Mouse (Mus musculus): ENCODE data around the gene Nell1. TPM values are rescaled to one million over a fixed set of nuclear protein-coding genes. Genes with fewer than 3 reads are reported as not detected.
"Not testable (repeated sequence)": the region's sequence is repeated elsewhere in the genome, so short reads cannot be mapped to it uniquely, and the experiment has no call there.

Gene Nell1
- 0.14 TPM in 1 of 2 replicates, not detected in the other for polyA plus RNA-seq (2015; fragmentation: Nextera tagmentation; extraction: Ambion mirVana)

GRCm38 (mm10) chr7:49974841-49975440 lies at the start of gene Nell1:
TSS of gene Nell1 (plus strand) at chr7:49974864.
- under 1% methylated on average over 52 of the region's 52 CpGs for WGBS (ENCODE audit: insufficient replicate concordance)
- peak within 1 kb of the TSS; percentile 32 for H3K4me2 ChIP-seq
- no peaks in the 10 kb centered on the region for H3K36me3 ChIP-seq (replicated peaks)
- ATAC-seq (ENCODE audit: insufficient read depth), result no peak
- no peaks in the 10 kb centered on the region for H3K9me3 ChIP-seq (replicated peaks)
- H3K27ac ChIP-seq (replicated peaks), result no peak within 1 kb of the TSS
- H3K4me1 ChIP-seq (replicated peaks), result no peaks in the 10 kb centered on the region
- H3K9ac ChIP-seq, result no peak within 1 kb of the TSS
- peak within 1 kb of the TSS; percentile 8; the same call in 1 of the 2 replicates for H3K4me3 ChIP-seq (replicated peaks)
- H3K27me3 ChIP-seq, result peaks cover 60% of the 10 kb centered on the region

- Histone ChIP-seq H3K27ac (replicated peaks) (no peak overlapping the region), H3K4me2 (no peak overlapping the region), H3K27me3 (no peaks in the 10 kb centered on the region), H3K9me3 (replicated peaks) (no peaks in the 10 kb centered on the region), H3K4me3 (replicated peaks) (no peak overlapping the region), H3K9ac (no peak overlapping the region), H3K36me3 (replicated peaks) (no peaks in the 10 kb centered on the region), H3K4me1 (replicated peaks) (no peaks in the 10 kb centered on the region)
- ATAC-seq (ENCODE audit: insufficient read depth), result no peak
- WGBS (ENCODE audit: insufficient replicate concordance), result 38% methylated on average over 3 of the region's 3 CpGs
Measured at GRCm38 (mm10) chr7:49928571-49928970, 46.1 kb upstream of the Nell1 start.

- ATAC-seq (ENCODE audit: insufficient read depth), result no peak
- Histone ChIP-seq H3K36me3 (replicated peaks) (no peaks in the 10 kb centered on the region), H3K4me3 (replicated peaks) (no peak overlapping the region), H3K27me3 (no peaks in the 10 kb centered on the region), H3K27ac (replicated peaks) (no peak overlapping the region), H3K4me2 (no peak overlapping the region), H3K9me3 (replicated peaks) (no peaks in the 10 kb centered on the region), H3K4me1 (replicated peaks) (no peaks in the 10 kb centered on the region), H3K9ac (no peak overlapping the region)
- 67% methylated on average over 4 of the region's 4 CpGs for WGBS (ENCODE audit: insufficient replicate concordance)
Measured at GRCm38 (mm10) chr7:49929999-49930398, 44.7 kb upstream of the Nell1 start.

- not testable (repeated sequence) for H3K36me3 ChIP-seq (replicated peaks); H3K27ac ChIP-seq (replicated peaks); ATAC-seq (ENCODE audit: insufficient read depth); H3K4me3 ChIP-seq (replicated peaks); H3K27me3 ChIP-seq; H3K4me2 ChIP-seq; H3K9ac ChIP-seq; H3K9me3 ChIP-seq (replicated peaks); H3K4me1 ChIP-seq (replicated peaks)
- WGBS (ENCODE audit: insufficient replicate concordance), result 60% methylated on average over 14 of the region's 14 CpGs
Measured at GRCm38 (mm10) chr7:49933386-49934115, 41.1 kb upstream of the Nell1 start.

GRCm38 (mm10) chr7:49936821-49937220 lies 37.8 kb upstream of the Nell1 start:
- H3K4me3 ChIP-seq (replicated peaks), result no peak overlapping the region
- H3K27ac ChIP-seq (replicated peaks), result no peak overlapping the region
- ATAC-seq (ENCODE audit: insufficient read depth), result no peak
- H3K9me3 ChIP-seq (replicated peaks), result no peaks in the 10 kb centered on the region
- no peaks in the 10 kb centered on the region for H3K27me3 ChIP-seq
- H3K36me3 ChIP-seq (replicated peaks), result no peaks in the 10 kb centered on the region
- H3K4me1 ChIP-seq (replicated peaks), result no peaks in the 10 kb centered on the region
- 59% methylated on average over 3 of the region's 3 CpGs for WGBS (ENCODE audit: insufficient replicate concordance)
- H3K4me2 ChIP-seq, result no peak overlapping the region
- H3K9ac ChIP-seq, result no peak overlapping the region

GRCm38 (mm10) chr7:49942023-49942422 lies 32.6 kb upstream of the Nell1 start:
- Histone ChIP-seq H3K9me3 (replicated peaks) (no peaks in the 10 kb centered on the region), H3K27ac (replicated peaks) (no peak overlapping the region), H3K4me1 (replicated peaks) (no peaks in the 10 kb centered on the region), H3K4me3 (replicated peaks) (no peak overlapping the region), H3K4me2 (no peak overlapping the region), H3K36me3 (replicated peaks) (no peaks in the 10 kb centered on the region), H3K27me3 (no peaks in the 10 kb centered on the region), H3K9ac (no peak overlapping the region)
- 47% methylated on average over 3 of the region's 3 CpGs for WGBS (ENCODE audit: insufficient replicate concordance)
- no peak for ATAC-seq (ENCODE audit: insufficient read depth)

GRCm38 (mm10) chr7:49942490-49942889 lies 32.2 kb upstream of the Nell1 start:
- no peaks in the 10 kb centered on the region for H3K4me1 ChIP-seq (replicated peaks)
- H3K4me2 ChIP-seq, result no peak overlapping the region
- no peak for ATAC-seq (ENCODE audit: insufficient read depth)
- no peaks in the 10 kb centered on the region for H3K9me3 ChIP-seq (replicated peaks)
- no peak overlapping the region for H3K9ac ChIP-seq
- no peak overlapping the region for H3K4me3 ChIP-seq (replicated peaks)
- no peak overlapping the region for H3K27ac ChIP-seq (replicated peaks)
- H3K36me3 ChIP-seq (replicated peaks), result no peaks in the 10 kb centered on the region
- WGBS (ENCODE audit: insufficient replicate concordance), result 48% methylated on average over 5 of the region's 5 CpGs
- H3K27me3 ChIP-seq, result no peaks in the 10 kb centered on the region

- Histone ChIP-seq H3K4me1 (replicated peaks) (no peaks in the 10 kb centered on the region), H3K27ac (replicated peaks) (no peak overlapping the region), H3K36me3 (replicated peaks) (no peaks in the 10 kb centered on the region), H3K4me2 (no peak overlapping the region), H3K9ac (no peak overlapping the region), H3K27me3 (no peaks in the 10 kb centered on the region), H3K9me3 (replicated peaks) (no peaks in the 10 kb centered on the region), H3K4me3 (replicated peaks) (no peak overlapping the region)
- 59% methylated on average over 9 of the region's 9 CpGs for WGBS (ENCODE audit: insufficient replicate concordance)
- ATAC-seq (ENCODE audit: insufficient read depth), result no peak
Measured at GRCm38 (mm10) chr7:49946691-49947090, 28.0 kb upstream of the Nell1 start.

GRCm38 (mm10) chr7:49953546-49954181 lies 21.0 kb upstream of the Nell1 start:
- Histone ChIP-seq H3K4me3 (replicated peaks) (no peak overlapping the region), H3K27ac (replicated peaks) (no peak overlapping the region), H3K27me3 (no peaks in the 10 kb centered on the region), H3K4me2 (no peak overlapping the region), H3K36me3 (replicated peaks) (no peaks in the 10 kb centered on the region), H3K4me1 (replicated peaks) (no peaks in the 10 kb centered on the region), H3K9me3 (replicated peaks) (no peaks in the 10 kb centered on the region), H3K9ac (no peak overlapping the region)
- 51% methylated on average over 4 of the region's 4 CpGs for WGBS (ENCODE audit: insufficient replicate concordance)
- no peak for ATAC-seq (ENCODE audit: insufficient read depth)

GRCm38 (mm10) chr7:49954834-49955233 lies 19.8 kb upstream of the Nell1 start:
- ATAC-seq (ENCODE audit: insufficient read depth), result no peak
- Histone ChIP-seq H3K27me3 (no peaks in the 10 kb centered on the region), H3K9me3 (replicated peaks) (no peaks in the 10 kb centered on the region), H3K27ac (replicated peaks) (no peak overlapping the region), H3K4me3 (replicated peaks) (no peak overlapping the region), H3K36me3 (replicated peaks) (no peaks in the 10 kb centered on the region), H3K4me2 (no peak overlapping the region), H3K4me1 (replicated peaks) (no peaks in the 10 kb centered on the region), H3K9ac (no peak overlapping the region)
- 57% methylated on average over 7 of the region's 7 CpGs for WGBS (ENCODE audit: insufficient replicate concordance)

GRCm38 (mm10) chr7:49957142-49957541 lies 17.5 kb upstream of the Nell1 start:
- no peak for ATAC-seq (ENCODE audit: insufficient read depth)
- Histone ChIP-seq H3K27ac (replicated peaks) (no peak overlapping the region), H3K9me3 (replicated peaks) (no peaks in the 10 kb centered on the region), H3K9ac (no peak overlapping the region), H3K4me2 (no peak overlapping the region), H3K4me1 (replicated peaks) (no peaks in the 10 kb centered on the region), H3K27me3 (no peaks in the 10 kb centered on the region), H3K36me3 (replicated peaks) (no peaks in the 10 kb centered on the region), H3K4me3 (replicated peaks) (no peak overlapping the region)
- 61% methylated on average over 3 of the region's 3 CpGs for WGBS (ENCODE audit: insufficient replicate concordance)

Data from liver, embryonic 15.5 days (tissue).